Mouse (Mus musculus) spleen, adult 2 months (tissue): ENCODE results near the gene Fgf16.

Experiments used
- CTCF ChIP-seq: fragments of 200-500 bp; IDR thresholded peaks from 2 replicates; pipeline ENCODE4 v1.5.1; 2011; ENCODE audit warnings: mild to moderate bottlenecking, inconsistent platforms; ENCODE audit not compliant: insufficient read depth, insufficient read length, insufficient replicate concordance; ENCODE audit errors: extremely low read depth
- POLR2A ChIP-seq: fragments of 200-500 bp; IDR thresholded peaks from 2 replicates; pipeline ENCODE4 v1.6.1; 2011; ENCODE audit warnings: low read depth, low read length, inconsistent platforms

GRCm38 (mm10) chrX:105763612-105764011 is 467 bp upstream of the Fgf16 start:
- TF ChIP-seq POLR2A (no peak), CTCF (no peak)
